Mouse (Mus musculus) forebrain, embryonic 11.5 days (tissue): ENCODE data around the gene Trpd52l3. TPM values are rescaled to one million over a fixed set of nuclear protein-coding genes. Genes with fewer than 3 reads are reported as not detected.

Experiments used
- ATAC-seq: fragments of 200-750 bp; cut with Nextera tagmentation; replicated peaks from 2 replicates; pipeline ENCODE4 v1.8.0; 2017; ENCODE audit warnings: moderate TSS enrichment; ENCODE audit not compliant: low FRiP score
- DNase-seq: peaks from one replicate; pipeline ENCODE4 v3.0.0-alpha.2; 2017; ENCODE audit warnings: low spot score
- H3K27ac ChIP-seq: fragments of 300-500 bp; sonication (generic); 2 replicates; pipeline ENCODE4 v1.5.1; 2014; ENCODE audit warnings: low read depth, low read length
- H3K27me3 ChIP-seq: fragments of 300-500 bp; sonication (generic); 2 replicates; pipeline ENCODE4 v1.6.1; 2014; ENCODE audit warnings: mild to moderate bottlenecking, low read length, mixed read lengths; ENCODE audit not compliant: control insufficient read depth, insufficient read depth
- H3K36me3 ChIP-seq: fragments of 300-500 bp; sonication (generic); 2 replicates; pipeline ENCODE4 v1.6.1; 2014; ENCODE audit warnings: mild to moderate bottlenecking, low read length, moderate library complexity, mixed read lengths; ENCODE audit not compliant: control insufficient read depth, insufficient read depth
- H3K4me1 ChIP-seq: fragments of 300-500 bp; sonication (generic); replicated peaks from 2 replicates; pipeline ENCODE4 v1.6.1; 2014; ENCODE audit warnings: low read length, mixed read lengths; ENCODE audit not compliant: control insufficient read depth, insufficient read depth
- H3K4me2 ChIP-seq: fragments of 300-500 bp; sonication (generic); 2 replicates; pipeline ENCODE4 v1.6.1; 2014; ENCODE audit warnings: low read depth, mild to moderate bottlenecking, low read length, moderate library complexity, mixed read lengths; ENCODE audit not compliant: severe bottlenecking
- H3K4me3 ChIP-seq: fragments of 300-500 bp; sonication (generic); 2 replicates; pipeline ENCODE4 v1.5.1; 2014; ENCODE audit warnings: low read depth, low read length
- H3K9ac ChIP-seq: fragments of 300-500 bp; sonication (generic); 2 replicates; pipeline ENCODE4 v1.6.1; 2014; ENCODE audit warnings: low read length
- H3K9me3 ChIP-seq: fragments of 300-500 bp; sonication (generic); 2 replicates; pipeline ENCODE4 v1.6.1; 2016; ENCODE audit warnings: low read length, mixed read lengths; ENCODE audit not compliant: control insufficient read depth
- WGBS: fragments of 180-500 bp; shearing (Covaris S2); extraction: QIAGEN DNeasy Blood & Tissue Kit; methylation state at CpG from one replicate; pipeline ENCODE4 v1.1.7; 2014; 5-methylcytosine and 5-hydroxymethylcytosine counted together
- polyA plus RNA-seq: library from polyadenylated mRNA; unstranded; fragments of >200 nt; fragmentation: Nextera tagmentation; extraction: Ambion mirVana; gene quantifications from 2 replicates; pipeline ENCODE4 v1.2.1, GENCODE M21; 2014

Trpd52l3 gene
- polyA plus RNA-seq, 1 experiment from 2014 or later = not detected

GRCm38 (mm10) chr19:29979452-29980089 lies 24.0 kb upstream of the Trpd52l3 start:
- Histone ChIP-seq H3K27ac (no peak overlapping the region), H3K9ac (no peak overlapping the region), H3K4me1 (no peaks in the 10 kb centered on the region), H3K9me3 (no peaks in the 10 kb centered on the region), H3K27me3 (no peaks in the 10 kb centered on the region), H3K4me2 (no peak overlapping the region), H3K4me3 (no peak overlapping the region), H3K36me3 (no peaks in the 10 kb centered on the region)
- no peak for ATAC-seq
- 83% methylated on average over 8 of the region's 8 CpGs for WGBS
- no peak for DNase-seq

DNA sequence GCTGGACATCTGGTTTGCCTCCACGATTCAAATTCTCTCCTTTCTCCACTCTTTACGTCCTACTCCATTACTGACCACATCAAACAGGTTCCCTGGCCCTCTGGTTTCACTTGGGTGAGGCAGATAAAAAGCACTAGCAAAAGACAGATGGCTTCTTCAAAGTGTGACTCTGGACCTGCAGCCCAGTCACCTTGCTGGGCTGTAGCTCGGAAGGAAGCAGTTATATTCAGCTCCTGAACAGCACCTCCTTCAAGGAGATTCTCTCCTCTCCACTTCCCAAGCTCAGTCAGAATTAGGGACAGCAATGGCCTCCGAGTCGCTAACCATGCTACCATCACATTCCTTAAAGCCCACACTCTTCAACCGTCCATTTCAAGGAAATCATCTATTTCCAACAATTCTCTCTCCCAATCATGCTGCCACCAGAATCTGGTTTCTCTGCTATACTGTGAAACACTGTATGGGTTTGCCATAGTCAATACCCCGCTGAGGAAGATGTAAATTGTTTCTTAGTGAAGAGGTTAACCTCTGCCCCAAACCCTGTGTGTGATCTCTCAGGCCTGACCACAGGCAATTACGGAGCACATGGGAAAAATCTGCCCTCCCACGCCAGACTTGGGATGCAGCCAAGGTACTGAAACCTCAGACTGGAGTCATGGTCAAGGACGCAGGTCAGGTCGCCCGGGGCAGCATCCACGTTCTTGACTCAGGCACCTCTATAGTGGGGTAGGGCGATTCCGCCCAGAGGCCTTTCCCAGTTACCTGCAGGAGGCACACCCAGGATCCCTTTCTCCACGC lies 19.2 kb upstream of the Trpd52l3 start:
- Histone ChIP-seq H3K9me3 (no peaks in the 10 kb centered on the region), H3K27me3 (no peaks in the 10 kb centered on the region), H3K9ac (no peak overlapping the region), H3K4me2 (no peak overlapping the region), H3K4me1 (no peaks in the 10 kb centered on the region), H3K36me3 (no peaks in the 10 kb centered on the region), H3K4me3 (no peak overlapping the region), H3K27ac (no peak overlapping the region)
- DNase-seq = no peak
- WGBS = 80% methylated on average over 16 of the region's 16 CpGs
- no peak for ATAC-seq

DNA sequence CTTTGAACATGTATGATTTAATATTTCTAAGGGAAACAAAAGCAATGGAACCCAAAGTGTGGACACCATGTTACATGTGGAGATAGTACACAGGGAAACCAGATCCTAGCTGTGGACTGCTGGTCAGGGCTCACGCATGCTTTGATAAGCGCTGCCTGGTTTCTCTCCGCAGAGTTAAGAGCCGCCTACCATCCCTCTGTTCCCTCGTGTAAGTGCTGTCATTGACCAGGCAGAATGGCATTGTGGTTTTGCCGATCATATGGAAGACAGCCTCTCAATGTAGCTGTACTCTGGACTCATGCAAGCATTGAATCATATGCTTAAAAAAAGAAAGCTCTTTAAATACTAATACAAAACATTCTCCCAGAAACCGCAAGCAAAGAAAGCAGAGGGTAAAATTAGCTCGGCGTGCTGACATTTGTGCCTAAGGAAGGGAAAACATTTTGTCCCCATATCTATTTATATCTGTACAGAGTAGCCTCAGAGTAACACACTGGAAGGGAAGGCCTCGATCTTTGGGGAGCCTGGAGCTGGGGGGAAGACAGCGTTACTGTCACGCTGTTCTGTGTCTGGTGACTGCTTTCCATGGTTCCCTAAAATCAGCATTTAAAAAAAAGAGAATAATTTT lies 17.0 kb upstream of the Trpd52l3 start:
- Histone ChIP-seq H3K27ac (no peak overlapping the region), H3K9me3 (no peaks in the 10 kb centered on the region), H3K4me3 (no peak overlapping the region), H3K36me3 (no peaks in the 10 kb centered on the region), H3K27me3 (no peaks in the 10 kb centered on the region), H3K9ac (no peak overlapping the region), H3K4me1 (no peaks in the 10 kb centered on the region), H3K4me2 (no peak overlapping the region)
- no peak for ATAC-seq
- WGBS = 90% methylated on average over 12 of the region's 12 CpGs
- DNase-seq = no peak

DNA sequence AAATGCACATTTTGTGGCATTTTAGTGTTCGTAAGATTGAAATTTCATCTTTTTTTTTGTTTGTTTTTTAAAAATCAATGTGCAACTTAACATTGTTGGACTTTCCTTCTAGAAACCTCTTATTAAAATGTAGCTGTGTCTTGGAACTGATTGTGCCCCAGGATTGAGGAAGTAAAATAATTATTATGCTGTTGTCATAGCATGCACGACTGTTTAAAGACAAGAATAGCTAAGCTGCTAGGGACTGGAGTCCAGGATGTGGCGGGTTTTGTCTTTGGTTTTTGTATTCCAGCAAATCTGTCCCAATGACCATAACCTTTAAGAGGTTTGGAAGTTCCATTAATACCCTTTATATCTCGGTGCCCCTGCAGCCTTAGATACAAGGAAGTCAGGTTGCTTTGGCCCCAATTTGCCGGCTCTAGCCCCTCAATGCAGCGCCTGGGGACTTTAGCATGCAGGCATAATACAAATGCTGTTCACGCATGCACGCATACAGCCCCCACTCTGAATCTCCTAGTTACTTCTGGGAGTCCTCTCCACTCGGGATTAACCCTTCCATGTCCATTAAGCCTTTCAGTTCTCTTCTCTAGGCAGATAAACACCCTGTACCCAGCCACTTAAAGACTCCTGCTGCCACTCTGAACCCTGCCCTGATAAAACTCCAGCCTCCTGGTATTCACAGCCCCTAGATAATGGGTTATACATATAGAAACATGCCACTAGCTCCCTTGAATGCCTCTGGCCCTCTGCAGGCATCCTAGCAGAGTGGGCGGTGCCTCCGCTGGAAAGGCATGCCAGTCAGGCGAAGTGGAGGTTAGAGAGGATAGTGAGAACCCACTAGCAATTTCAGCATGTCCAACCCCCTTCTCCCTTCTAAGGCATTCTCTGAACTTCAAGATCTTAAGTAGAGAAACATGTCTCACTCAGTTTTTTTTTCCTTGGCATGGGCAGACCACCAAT lies 2.9 kb upstream of the Trpd52l3 start:
- no peak overlapping the region for H3K9ac ChIP-seq
- peaks cover 3% of the 10 kb centered on the region; the same call in 1 of the 2 replicates for H3K4me1 ChIP-seq
- ATAC-seq = no peak
- no peaks in the 10 kb centered on the region for H3K27me3 ChIP-seq
- no peak overlapping the region for H3K4me3 ChIP-seq
- no peaks in the 10 kb centered on the region for H3K9me3 ChIP-seq
- peak overlapping the region; percentile 18; the same call in 1 of the 2 replicates for H3K4me2 ChIP-seq
- DNase-seq = no peak
- 38% methylated on average over 12 of the region's 12 CpGs for WGBS
- H3K36me3 ChIP-seq = no peaks in the 10 kb centered on the region
- H3K27ac ChIP-seq = no peak overlapping the region

DNA sequence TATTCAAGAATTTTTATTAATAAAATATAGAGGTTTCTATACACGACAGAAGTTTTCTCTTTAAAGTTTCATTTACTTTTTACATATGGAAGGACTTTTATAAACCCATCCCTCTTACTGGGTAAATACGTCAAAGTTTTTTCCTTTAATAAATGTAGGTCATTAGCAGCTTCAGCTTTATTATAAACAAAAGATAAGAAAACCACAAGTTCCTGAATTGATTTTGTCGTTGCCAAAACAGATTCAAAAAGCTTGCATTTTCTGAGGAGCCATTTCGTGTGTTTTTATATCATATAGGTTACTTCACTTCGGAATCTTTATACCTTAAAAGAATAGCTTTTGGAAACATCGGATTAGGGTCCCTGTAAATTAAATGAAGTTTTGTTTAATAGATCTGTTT lies 2.0 kb upstream of the Trpd52l3 start:
- H3K4me3 ChIP-seq = no peak overlapping the region
- H3K4me1 ChIP-seq = peaks cover 3% of the 10 kb centered on the region; the same call in 1 of the 2 replicates
- ATAC-seq (no peak), DNase-seq (no peak)
- no peaks in the 10 kb centered on the region for H3K27me3 ChIP-seq
- no peak overlapping the region for H3K4me2 ChIP-seq
- no peak overlapping the region for H3K27ac ChIP-seq
- no peak overlapping the region for H3K9ac ChIP-seq
- no peaks in the 10 kb centered on the region for H3K9me3 ChIP-seq
- no peaks in the 10 kb centered on the region for H3K36me3 ChIP-seq
- 93% methylated on average over 6 of the region's 6 CpGs for WGBS

DNA sequence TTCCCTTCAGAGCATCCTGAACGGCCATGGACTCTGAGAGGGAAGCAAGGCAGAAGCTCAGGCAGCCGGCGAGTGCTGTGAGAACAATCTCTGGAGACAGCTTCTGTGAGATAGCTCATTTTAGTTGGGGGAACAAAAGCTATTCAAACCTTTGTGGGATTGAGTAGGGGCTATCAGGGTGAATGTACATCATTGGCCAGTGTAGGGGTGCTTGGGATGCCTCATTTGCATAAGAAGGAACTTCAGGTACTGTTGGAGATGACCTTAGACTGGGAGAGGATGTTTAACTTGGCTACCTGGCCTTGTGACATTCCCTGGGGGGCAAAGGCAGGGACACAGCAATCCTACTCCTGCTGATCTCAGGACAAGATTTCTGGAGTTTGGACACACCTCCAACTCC lies 2.8 kb downstream of the Trpd52l3 start:
- no peak overlapping the region for H3K4me3 ChIP-seq
- no peak overlapping the region for H3K9ac ChIP-seq
- ATAC-seq (no peak), DNase-seq (no peak)
- no peaks in the 10 kb centered on the region for H3K27me3 ChIP-seq
- no peaks in the 10 kb centered on the region for H3K4me1 ChIP-seq
- no peaks in the 10 kb centered on the region for H3K9me3 ChIP-seq
- no peaks in the 10 kb centered on the region for H3K36me3 ChIP-seq
- H3K27ac ChIP-seq = no peak overlapping the region
- no peak overlapping the region for H3K4me2 ChIP-seq
- 78% methylated on average over 3 of the region's 3 CpGs for WGBS

DNA sequence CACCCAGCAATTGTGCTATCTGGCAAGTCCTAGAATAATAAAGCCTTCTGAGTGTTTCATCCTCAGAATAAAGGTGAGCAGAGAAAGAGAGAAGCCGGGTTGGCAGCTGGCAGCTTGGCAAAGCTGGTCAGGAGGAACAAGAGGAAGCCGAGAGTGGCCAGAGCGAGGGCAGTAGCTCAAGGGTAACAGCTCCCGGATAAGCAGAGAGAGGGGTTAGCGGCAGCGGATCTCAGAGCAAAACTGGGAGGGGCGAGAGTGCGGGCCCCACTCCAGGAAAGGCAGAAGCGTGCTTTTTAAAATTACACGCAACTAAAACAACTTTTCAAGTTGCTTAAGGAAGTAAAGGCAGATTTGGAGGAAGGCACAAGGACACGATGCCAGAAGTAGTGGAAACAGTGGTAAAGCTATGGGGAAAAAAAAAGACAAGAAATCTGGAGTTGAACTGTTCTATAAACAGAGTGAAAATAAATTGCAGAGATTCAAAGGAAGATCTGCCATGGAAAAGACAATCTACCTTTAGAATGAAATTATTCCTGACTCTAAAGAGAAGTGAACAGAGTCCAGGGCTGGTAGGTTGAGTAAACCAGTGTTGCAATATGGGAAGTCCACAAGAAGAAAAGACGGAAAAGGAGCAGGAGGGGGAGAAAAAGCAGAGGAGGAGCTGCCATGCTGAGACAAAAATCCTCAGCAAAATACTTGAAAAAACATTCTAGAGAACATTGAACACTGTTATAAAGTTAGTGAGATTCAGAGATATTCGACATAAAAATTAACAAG lies 7.1 kb downstream of the Trpd52l3 start:
- no peaks in the 10 kb centered on the region for H3K9me3 ChIP-seq
- no peak overlapping the region for H3K9ac ChIP-seq
- WGBS = 84% methylated on average over 13 of the region's 13 CpGs
- DNase-seq (no peak), ATAC-seq (no peak)
- H3K27ac ChIP-seq = no peak overlapping the region
- no peaks in the 10 kb centered on the region for H3K36me3 ChIP-seq
- no peaks in the 10 kb centered on the region for H3K4me1 ChIP-seq
- no peaks in the 10 kb centered on the region for H3K27me3 ChIP-seq
- H3K4me3 ChIP-seq = no peak overlapping the region
- no peak overlapping the region for H3K4me2 ChIP-seq
